Mouse (Mus musculus) heart, embryonic 13.5 days (tissue): Measurements from ENCODE around the gene Zfp42. TPM values are rescaled to one million over a fixed set of nuclear protein-coding genes. Genes with fewer than 3 reads are reported as not detected.

Experiments
- ATAC-seq: fragments of 200-750 bp; cut with Nextera tagmentation; 2 replicates; pipeline ENCODE4 v1.8.0; 2017; ENCODE audit warnings: moderate TSS enrichment; ENCODE audit not compliant: insufficient number of reproducible peaks, low FRiP score, low TSS enrichment; ENCODE audit errors: extremely low read depth
- H3K27ac ChIP-seq: fragments of 300-500 bp; sonication (generic); replicated peaks from 2 replicates; pipeline ENCODE4 v1.5.1; 2015; ENCODE audit warnings: moderate library complexity, mild to moderate bottlenecking, inconsistent platforms
- H3K27me3 ChIP-seq: fragments of 300-500 bp; sonication (generic); replicated peaks from 2 replicates; pipeline ENCODE4 v1.6.1; 2015; ENCODE audit warnings: mild to moderate bottlenecking, inconsistent platforms
- H3K36me3 ChIP-seq: fragments of 300-500 bp; sonication (generic); 2 replicates; pipeline ENCODE4 v1.6.1; 2015; ENCODE audit warnings: mild to moderate bottlenecking, inconsistent platforms
- H3K4me1 ChIP-seq: fragments of 300-500 bp; sonication (generic); 2 replicates; pipeline ENCODE4 v1.6.1; 2015; ENCODE audit warnings: inconsistent platforms
- H3K4me2 ChIP-seq: fragments of 300-500 bp; sonication (generic); 2 replicates; pipeline ENCODE4 v1.6.1; 2015; ENCODE audit warnings: inconsistent platforms, mild to moderate bottlenecking, moderate library complexity
- H3K4me3 ChIP-seq: fragments of 300-500 bp; sonication (generic); 2 replicates; pipeline ENCODE4 v1.5.1; 2015; ENCODE audit warnings: moderate library complexity, mild to moderate bottlenecking, inconsistent platforms
- H3K9ac ChIP-seq: fragments of 300-500 bp; sonication (generic); 2 replicates; pipeline ENCODE4 v1.6.1; 2015; ENCODE audit warnings: inconsistent platforms, mild to moderate bottlenecking, moderate library complexity
- H3K9me3 ChIP-seq: fragments of 300-500 bp; sonication (generic); 2 replicates; pipeline ENCODE4 v1.6.1; 2016; ENCODE audit warnings: inconsistent platforms
- WGBS: fragments of 180-500 bp; shearing (Covaris S2); methylation state at CpG from one replicate; pipeline ENCODE4 v1.1.7; 2015; ENCODE audit warnings: mixed read lengths; 5-methylcytosine and 5-hydroxymethylcytosine counted together
- polyA plus RNA-seq: library from polyadenylated mRNA; unstranded; fragments of >200 nt; fragmentation: Nextera tagmentation; extraction: Ambion mirVana; gene quantifications from 2 replicates; pipeline ENCODE4 v1.2.1, GENCODE M21; 2015

Gene Zfp42
- polyA plus RNA-seq, 1 experiment from 2014 or later: not detected

DNA sequence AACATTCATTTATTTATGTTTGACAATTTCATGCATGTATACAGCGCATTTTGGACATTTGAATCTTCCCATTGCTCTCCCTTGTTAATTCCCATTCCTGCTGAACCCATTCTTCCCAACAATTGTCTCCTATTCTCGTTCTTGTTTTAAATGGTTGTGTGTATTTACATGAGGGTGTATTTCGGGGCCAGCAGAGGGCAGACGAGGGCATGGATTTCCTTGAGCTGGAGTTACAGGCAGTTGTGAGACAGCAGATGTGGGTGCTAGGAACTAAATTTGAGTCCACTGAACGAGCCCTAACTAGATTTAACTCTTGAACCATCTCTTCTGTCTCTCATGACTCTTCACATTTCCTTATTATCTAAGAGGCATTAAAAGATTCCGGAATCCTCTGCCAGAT lies 55.1 kb downstream of the Zfp42 start:
- no peaks in the 10 kb centered on the region for H3K27me3 ChIP-seq
- WGBS: 75% methylated on average over 6 of the region's 6 CpGs
- ATAC-seq: no peak

DNA sequence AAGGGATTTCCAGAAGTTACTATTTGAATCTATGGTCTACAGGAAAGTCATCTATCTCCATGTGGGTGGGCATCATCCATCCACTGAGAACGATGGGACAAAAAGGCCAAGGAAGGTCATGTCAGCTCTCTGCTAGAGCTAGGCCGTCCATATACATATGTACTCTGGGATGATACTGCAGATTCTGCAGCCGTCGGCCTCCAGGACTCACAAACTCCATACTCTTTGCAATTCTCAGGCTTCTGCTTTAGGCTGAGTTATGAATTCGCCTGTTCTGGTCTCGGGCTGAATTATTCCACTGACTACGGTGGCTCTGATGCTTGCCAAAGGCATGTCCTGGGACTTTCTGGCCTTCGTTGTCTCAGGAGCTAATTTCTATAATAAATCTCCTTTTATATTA lies 58.1 kb downstream of the Zfp42 start:
- Histone ChIP-seq H3K27ac (no peak overlapping the region), H3K9me3 (no peaks in the 10 kb centered on the region), H3K4me3 (no peak overlapping the region), H3K4me2 (no peak overlapping the region), H3K36me3 (no peaks in the 10 kb centered on the region), H3K9ac (no peak overlapping the region), H3K27me3 (no peaks in the 10 kb centered on the region), H3K4me1 (no peaks in the 10 kb centered on the region)
- WGBS: 78% methylated on average over 8 of the region's 8 CpGs
- no peak for ATAC-seq

More for the DNA sequence above, 55.1 kb downstream of the Zfp42 start:
- no peak overlapping the region for H3K27ac ChIP-seq
- H3K4me1 ChIP-seq: no peaks in the 10 kb centered on the region
- H3K4me2 ChIP-seq: no peak overlapping the region
- no peak overlapping the region for H3K9ac ChIP-seq
- no peak overlapping the region for H3K4me3 ChIP-seq
- no peaks in the 10 kb centered on the region for H3K9me3 ChIP-seq
- no peaks in the 10 kb centered on the region for H3K36me3 ChIP-seq

Other genes starting within 250 kb of the Zfp42 start
- not detected in 2 replicates for gene Triml1, start 165.5 kb downstream of the Zfp42 start, polyA plus RNA-seq
- gene Triml2, start 126.4 kb downstream of the Zfp42 start, polyA plus RNA-seq: not detected in 2 replicates
- not detected in 2 replicates for gene Adam26b, start 221.1 kb upstream of the Zfp42 start, polyA plus RNA-seq